Mouse (Mus musculus) cerebellum, adult 9-10 months (tissue): ENCODE measurements around the gene Atcay.
"Not testable (repeated sequence)": the region's sequence is repeated elsewhere in the genome, so short reads cannot be mapped to it uniquely, and the experiment has no call there.

Experiments used
- DNase-seq: peaks from one replicate; pipeline ENCODE4 v3.0.0; 2022

Gene Atcay

DNA sequence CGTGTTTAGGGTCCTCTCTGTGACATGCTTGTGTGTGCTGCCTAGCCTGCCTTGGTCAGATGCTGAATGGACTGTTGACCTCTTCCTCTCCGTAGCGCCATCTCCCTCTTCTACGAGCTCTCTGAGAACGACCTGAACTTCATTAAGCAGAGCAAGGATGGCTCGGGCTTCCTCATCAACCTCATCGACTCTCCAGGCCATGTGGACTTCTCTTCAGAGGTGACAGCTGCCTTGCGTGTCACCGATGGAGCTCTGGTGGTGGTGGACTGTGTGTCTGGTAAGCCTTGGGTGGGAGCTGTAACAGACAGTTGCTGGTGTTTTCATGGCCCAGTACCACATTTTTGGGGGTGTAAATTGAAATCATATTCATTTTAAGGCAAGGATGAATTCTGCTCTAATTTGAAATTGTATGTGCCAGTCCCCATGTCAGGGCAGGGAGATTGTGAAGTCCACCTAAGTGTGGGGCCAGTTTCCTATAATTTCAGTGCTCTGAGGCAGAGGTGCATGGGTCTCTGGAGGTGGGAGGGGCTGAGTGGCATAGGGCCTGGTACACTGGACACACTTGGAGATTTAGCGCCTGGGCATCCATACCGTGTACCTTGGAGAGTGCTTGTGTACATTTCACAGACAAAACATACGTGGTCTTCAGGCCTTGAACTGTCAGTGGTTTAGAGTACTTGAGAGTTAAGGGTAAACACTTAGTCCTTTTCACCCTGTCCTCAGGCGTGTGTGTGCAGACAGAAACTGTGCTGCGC lies 52.5 kb downstream of the Atcay start:
- DNase-seq = peak; percentile 54

DNA sequence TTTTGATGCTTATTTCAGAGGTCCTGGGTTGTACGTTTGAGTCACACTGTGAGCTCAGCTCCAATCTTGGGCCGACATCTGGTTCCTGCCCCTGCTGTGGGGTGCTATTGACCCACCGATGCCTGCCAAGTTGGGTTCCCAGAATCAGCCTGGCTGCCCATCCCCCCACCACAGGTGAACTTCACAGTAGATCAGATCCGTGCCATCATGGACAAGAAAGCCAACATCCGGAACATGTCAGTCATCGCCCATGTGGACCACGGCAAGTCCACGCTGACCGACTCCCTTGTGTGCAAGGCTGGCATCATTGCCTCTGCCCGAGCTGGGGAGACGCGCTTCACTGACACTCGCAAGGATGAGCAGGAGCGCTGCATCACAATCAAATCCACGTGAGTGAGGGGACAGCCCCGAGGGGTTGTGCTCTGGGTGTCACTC lies 53.1 kb downstream of the Atcay start:
- peak; percentile 77 for DNase-seq

DNA sequence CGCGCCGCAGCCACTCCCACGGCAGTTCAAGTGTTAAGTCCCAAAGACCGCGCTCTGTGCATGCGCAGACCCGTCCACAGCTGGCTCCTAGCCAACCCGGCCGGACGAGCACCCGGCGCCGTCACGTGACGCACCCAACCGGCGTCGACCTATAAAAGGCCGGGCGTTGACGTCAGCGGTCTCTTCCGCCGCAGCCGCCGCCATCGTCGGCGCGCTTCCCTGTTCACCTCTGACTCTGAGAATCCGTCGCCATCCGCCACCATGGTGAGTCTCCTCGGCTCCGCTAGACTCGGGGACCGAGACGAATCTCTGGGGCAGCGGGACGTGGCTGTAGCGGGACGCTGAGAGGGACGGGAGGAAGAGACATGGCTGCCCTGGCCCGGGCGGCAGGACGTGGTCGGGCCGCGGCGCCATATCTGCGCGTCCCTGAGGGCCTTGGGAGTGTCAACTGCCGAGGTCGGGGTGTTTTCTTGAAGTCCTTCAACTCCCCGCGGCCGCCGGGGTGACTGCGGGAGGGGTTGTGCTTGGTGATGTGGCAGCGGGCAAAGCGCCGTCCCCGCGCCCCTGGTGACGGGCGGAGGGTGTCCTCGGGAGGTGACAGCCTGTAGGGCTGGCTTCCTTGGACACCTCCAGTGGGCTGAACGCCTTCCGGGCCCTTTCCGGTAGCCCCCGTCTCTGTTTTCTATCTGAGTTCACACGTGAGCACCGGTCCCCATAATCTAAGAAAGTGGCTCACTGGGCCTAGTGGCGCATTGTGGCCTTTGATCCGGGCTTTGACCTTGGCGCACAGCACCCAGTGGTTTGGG lies 54.0 kb downstream of the Atcay start, which contains the start of gene Eef2:
Gene Eef2, plus strand, starts transcription at position 166 of the 806 bp plus-strand sequence.
- DNase-seq = peak; percentile 99

DNA sequence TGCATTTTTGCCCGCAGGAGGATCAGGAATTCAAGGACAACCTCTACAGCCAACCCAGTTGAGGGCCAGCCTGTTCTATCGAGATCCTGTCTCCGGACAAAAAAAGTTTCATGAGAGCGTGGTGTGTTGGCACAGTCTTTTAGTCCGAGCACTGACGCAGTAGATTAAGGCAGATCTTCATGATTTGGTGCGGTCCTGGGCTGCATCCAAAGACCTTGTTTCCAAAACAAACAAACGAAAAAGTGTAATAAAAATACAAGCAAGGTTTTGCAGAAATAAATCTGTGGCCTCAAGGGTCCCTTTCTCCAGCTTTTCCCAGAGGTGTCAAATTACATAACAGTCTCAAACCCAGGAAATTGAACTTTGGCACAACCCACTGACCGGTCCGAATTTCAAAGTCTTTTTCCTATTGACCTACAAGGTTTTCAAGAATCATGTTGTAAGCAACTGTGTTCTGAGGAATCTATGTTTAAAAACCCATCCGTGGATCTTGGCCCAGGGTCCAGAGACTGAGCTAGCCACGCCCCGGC lies 54.6 kb downstream of the Atcay start:
- no peak for DNase-seq

DNA sequence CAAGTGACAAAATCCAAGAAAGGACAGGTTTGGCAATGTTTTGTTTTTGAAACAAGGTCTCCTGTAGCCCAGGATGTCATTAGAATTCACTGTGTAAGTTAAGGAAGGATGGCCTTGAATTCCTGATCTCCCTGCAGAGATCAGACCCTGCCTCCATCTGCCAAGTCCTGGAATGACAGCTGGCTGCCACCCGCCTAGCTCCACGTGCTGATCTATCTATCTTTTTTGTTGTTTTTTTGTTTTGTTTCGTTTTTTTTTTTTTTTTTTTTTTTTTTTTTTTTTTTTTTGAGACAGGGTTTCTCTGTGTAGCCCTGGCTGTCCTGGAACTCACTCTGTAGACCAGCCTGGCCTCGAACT lies 55.3 kb downstream of the Atcay start:
- DNase-seq = not testable (repeated sequence)

DNA sequence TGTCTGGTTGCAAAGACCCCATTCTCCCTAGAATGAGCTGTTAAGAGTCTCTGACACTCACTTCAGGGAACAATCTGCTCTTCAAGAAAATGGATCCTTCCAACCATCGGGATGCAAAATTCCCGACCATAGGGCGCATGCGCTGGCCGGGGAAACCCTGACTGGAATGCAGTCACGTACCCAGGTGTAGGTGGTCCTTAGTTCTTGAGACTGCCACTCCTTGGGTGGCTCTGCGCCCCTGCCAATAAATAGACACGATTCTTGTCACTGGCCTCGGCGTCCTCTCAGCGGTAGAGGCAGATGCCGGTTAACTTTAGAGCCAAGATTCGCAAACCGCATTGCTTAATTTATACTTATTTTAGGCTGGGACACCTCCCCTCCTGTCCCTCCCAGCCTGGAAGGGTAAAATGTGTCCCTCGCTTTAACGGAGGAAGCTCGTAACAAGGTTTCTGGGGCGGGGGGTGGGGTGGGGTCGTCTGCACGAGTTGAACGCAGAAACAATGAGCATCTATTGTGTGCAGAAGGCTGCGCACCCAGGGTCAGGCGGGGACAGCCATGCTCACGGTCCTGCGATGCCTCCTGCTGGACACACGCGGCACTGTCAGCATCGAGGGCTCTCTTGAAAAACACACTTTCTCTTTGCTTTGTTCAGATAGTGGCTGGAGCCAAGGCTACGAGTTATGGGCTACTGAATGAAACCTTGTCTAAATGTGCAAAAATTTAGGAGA lies 55.9 kb downstream of the Atcay start:
- peak; percentile 95 for DNase-seq

DNA sequence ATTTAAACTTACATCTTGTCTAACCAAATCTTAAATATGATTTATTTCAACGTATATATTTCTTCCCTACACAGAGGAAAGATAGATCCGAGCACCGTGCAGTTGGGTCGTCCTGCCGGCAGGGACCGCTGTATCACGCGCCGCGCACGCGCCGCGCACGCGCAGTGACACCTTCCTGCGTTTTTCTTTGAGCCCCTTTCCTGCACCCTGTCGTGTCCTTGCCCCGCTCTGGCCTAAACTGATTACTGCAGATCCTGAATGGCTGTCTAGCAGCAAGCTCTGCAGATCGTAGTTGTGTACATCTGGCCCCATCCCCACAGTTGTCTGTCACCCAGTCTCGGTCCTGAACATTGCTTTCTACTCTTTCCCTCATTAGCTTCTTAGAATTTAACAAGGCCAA lies 57.5 kb downstream of the Atcay start:
- peak; percentile 85 for DNase-seq

DNA sequence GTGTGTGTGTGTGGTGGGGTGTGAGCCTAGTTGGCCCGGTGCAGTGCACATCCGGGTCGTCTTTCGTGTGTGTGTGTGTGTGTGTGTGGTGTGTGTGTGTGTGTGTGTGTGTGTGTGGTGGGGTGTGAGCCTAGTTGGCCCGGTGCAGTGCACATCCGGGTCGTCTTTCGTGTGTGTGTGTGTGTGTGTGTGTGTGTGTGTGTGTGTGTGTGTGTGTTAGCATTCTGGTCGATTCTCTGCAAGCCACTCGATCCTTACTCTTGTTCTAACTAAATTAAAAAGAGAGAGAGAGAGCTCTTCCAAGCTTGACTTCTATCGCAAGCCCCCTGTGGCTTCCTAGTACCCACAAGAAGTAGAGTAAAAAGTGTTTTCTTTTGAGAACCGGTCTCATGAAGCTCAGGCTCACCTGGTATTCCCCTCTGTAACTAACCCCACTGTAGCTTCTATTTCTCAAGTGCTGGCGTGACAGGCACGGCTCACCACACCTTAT lies 61.2 kb downstream of the Atcay start:
- DNase-seq = peak; percentile 63

DNA sequence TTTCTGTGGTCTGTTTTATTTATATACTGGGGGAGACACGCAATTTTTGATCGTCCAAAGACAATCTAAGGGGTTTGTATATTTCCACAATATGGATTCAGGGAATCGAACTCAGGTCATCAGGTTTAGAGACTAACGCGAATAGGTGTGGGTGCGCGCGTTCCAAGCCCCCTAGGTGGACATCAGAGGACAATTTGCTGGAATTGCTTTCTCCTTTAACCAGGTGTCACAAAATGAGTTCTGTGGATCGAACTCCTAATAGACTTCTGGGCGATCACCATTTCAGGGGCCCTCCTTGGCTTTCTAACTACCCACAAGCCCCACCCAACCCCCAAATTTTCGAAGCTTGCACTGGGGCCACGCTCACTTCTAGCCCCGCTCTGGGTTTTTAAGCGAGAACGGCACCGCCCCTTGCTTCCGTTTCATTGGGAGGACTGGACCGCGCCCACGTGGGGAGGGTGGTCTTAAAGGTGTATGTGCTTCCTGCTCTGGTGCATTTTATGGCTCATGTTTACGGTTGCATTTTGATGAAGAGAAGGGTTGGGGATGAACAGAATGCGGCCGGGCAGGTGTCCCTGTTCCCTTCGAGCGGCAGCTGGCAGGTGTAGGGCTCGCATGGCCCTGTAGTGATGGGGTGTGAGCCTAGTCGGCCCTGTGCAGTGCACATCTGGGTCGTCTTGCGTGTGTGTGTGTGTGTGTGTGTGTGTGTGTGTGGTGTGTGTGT lies 62.0 kb downstream of the Atcay start:
- DNase-seq = peak; percentile 86

DNA sequence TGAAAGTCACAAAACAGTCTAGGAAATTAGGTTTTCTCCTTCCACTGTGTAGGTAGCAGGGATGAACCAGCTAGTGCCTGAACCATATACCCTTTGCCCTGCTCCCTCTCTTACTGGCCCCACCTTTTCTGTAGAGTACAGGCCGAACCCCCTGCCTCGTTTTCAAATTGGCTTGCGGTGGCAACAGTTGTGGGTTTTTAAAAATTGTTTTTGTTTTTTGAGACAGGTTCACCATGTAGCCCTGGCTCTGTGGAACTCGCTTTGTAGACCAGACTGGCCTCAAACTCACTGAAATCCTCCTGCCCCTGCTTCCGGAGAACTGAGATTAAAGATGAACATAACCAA lies 62.6 kb downstream of the Atcay start:
- no peak for DNase-seq

DNA sequence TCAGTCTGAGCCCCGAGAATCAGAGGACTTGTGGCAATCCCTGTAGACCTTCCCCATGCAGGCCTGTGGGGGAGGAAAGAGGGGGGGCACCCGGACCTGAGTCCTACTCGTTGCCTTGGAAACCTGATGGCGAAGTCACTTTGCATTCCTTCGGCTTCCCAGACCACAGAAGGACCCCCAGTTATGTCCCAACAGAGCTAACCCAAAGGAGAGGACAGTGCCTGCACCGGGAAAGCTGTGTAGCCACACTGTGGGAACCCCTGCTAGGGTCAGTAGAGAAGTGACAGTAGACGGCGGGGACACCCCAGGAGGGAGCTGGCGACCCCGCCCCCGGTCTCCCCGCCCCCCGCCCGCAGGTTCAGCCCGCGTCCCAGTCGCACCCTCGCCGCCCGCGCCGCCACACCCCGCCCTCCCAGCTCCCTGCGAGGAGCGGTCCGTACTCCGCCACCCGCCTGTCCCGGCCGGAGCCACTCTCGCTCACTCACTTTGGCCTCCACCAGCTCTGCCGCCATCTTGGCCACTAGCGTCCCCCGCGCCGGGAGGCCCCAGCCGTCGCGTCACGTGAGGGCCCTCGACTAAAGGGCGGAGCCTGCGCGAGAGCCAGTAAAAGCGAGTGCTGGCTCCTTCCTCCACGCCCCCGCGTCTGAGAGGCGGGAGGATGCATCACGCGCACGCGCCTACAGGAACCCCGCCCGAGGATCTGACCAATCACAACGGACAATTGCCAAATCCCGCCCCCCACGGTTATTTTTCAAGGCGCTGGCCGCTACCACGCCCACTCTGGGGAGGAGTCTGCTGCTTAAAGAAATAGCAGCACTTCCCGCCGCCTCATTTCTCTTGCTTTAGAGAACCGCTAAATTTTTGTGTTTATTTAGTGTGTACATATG lies 63.2 kb downstream of the Atcay start, which contains the start of gene Pias4:
Gene Pias4, minus strand, starts transcription at position 724 of the 887 bp plus-strand sequence.
- peak; percentile 100 for DNase-seq

DNA sequence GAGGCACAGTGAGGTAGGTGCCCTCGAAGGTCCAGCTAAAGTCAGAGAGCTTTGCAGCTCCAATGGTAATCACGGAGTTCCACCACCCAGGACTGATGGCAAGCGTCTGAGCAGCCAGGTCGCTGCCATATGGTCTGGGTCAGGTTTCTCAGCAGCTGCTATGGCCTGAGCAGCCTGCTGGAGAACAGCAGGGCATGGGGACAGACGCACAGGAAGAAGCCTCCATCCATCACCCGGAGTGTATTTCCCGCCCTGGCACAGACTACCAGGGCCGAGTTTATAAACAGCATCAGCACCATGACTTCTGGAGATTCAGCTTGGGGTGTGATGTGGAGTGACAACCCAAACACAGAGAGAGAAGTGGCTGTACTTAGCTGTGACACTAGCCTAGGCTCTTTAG lies 65.5 kb downstream of the Atcay start:
- DNase-seq = peak; percentile 81

DNA sequence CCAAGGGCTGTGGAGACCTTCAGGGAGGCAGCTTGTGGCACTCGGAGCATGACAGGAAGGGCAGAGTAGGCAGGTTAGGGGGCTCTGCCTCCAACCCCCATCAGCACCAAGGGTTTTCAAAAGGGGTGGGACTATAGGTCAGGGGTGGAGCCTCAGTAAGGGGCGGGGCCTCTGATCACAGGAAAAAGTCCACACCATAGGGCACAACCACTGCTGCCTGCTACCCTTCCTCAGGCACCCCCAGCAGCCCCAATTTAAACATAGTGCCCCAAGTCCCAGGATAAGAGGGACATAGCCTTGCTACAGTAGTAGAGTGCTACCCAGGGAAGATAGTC lies 68.3 kb downstream of the Atcay start:
- DNase-seq = no peak

DNA sequence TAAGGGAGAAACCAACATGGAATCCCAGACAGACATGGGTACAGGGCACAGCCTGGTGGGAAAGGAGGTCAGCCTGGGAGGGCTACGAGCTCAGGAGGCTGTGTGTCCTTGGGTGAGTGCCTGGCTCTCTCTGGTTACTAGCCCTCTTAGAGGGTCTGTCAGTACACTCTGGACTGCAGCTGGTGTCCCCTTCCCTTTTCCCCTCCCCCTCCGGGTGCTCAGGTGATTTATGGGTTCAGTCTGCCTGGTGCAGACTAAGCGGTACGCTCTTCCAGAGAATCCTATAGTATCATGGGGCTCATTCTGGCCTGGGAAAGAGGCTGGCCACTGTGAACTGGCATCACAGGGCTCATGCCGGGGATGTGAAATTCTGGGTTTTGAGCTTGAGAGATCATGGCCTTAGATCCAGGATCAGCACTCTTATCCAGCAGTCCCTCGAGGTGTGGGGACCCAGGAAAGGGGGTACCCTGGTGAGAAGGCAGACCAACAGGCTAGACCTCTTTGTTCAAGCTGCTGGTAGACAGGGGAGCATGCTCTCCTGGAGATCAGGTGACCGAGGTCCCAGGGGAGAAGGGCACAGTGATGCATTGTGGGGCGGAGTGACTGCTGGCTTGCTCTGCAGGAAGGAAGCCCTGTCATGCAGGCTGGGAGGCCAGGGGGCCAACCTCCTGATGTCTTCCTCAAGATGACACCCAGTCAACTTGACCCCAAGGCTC lies 68.9 kb downstream of the Atcay start:
- no peak for DNase-seq

DNA sequence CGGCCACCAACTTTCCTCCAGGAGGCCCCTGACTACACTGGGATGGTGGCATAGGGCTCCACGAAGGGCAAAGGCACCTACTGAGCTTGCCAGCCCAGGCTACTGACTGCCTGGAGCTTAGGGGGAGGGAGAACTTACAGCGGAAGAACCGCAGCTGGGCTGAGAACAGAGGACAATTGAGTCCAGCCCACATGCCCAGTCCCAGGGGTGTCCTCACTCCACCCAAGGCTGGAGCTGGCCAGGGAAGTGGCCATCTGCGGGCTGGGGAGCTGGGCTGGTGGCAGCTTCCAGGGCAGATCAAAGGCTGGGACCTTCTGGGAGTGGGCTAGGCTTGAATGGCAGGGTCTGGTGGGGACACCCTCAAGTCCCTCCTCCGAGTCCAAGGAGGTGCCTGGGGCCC lies 75.9 kb downstream of the Atcay start:
- no peak for DNase-seq
